Mouse (Mus musculus) liver, embryonic 14.5 days (tissue): Measurements from ENCODE around the gene March2.

ENCODE experiments used
- CTCF ChIP-seq: IDR thresholded peaks from 2 replicates; pipeline ENCODE4 v1.5.1; 2016; ENCODE audit warnings: antibody characterized with exemption, low read depth, control low read depth
- EP300 ChIP-seq: IDR thresholded peaks from 2 replicates; pipeline ENCODE4 v1.6.1; 2016; ENCODE audit warnings: antibody characterized with exemption, low read depth

- TF ChIP-seq CTCF (no peak), EP300 (no peak)
These were observed 36.2 kb upstream of the March2 start for GRCm38 (mm10) chr17:33754656-33755055.
